Mouse (Mus musculus) ovary, postnatal 14 days (tissue): ENCODE results near the gene Adamts17.

Source experiments
- DNase-seq: peaks from one replicate; pipeline ENCODE4 v3.0.0; 2022; ENCODE audit warnings: low spot score

Adamts17 gene

DNA sequence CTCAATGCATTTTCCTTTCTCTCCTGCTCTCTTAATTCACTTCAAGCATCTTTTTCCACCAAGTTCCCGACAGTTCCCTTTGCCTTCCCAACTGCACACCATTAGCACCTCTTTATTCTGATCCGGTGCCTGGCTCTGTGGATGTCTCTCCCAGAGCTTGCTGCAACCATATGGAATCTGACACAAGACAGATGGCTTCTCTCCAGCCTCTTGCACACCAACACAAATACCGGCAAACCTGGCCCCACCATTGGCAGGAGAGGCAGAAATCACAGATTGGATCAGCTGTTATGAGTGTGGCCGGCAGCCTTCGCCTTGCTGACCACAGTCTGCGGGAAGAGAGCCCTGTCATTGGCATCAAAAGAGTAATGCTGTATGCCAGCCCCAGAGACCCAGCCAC, 248.2 kb downstream of the Adamts17 start:
- DNase-seq, result no peak

GRCm38 (mm10) chr7:67097096-67097495, 257.6 kb downstream of the Adamts17 start:
- no peak for DNase-seq

GRCm38 (mm10) chr7:67101418-67101973, 262.0 kb downstream of the Adamts17 start:
- DNase-seq, result no peak

DNA sequence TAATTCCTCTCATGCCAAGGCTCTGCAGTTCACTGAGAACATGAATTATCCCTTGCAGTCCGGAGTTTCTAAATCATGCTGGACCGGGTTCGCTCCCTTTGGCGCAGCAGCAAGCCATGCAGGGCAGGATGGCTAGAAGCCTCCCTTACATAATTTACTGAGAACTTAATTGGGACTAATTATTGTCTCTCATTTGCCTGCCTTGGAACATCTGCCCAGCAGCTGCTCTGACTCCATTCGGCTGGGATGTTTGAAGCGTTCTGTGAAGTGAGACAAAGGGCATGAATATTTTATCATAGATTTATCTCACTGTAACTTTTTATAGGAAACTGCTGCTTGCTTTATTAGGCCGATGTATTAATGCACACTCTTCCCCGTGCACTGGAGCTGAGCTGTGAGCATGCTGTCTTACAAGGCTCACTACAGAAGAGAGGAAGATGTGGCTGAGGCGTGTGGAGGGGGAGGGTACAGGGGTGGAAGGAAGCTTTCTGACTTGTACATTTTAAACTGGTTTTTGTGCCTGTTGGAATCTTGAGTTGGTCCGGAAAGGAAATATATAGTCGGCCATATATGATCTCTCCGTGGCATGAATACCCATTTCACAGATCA, 271.1 kb downstream of the Adamts17 start:
- no peak for DNase-seq

- DNase-seq, result no peak
Observed at GRCm38 (mm10) chr7:67112495-67113216, 273.1 kb downstream of the Adamts17 start.

DNA sequence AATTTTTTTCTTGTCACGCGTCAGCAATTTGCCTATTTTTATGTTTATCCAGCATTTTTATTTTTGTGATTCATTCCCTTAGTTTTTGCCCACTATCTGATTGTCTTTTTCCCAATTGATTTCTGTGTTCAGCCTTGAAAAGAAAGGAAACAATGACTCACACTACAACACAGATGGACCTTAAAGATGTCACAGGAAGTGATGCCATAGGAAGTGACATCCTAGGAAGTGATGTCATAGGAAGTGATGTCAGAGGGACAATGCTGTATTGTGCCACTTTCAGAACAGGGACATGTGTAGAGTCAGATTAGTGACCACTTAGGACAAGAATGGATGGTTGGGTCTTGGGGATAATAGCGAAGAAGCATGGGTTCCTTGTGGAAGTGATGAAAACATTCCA, 274.5 kb downstream of the Adamts17 start:
- no peak for DNase-seq

- DNase-seq, result no peak
Observed at GRCm38 (mm10) chr7:67115056-67115455, 275.5 kb downstream of the Adamts17 start.

DNA sequence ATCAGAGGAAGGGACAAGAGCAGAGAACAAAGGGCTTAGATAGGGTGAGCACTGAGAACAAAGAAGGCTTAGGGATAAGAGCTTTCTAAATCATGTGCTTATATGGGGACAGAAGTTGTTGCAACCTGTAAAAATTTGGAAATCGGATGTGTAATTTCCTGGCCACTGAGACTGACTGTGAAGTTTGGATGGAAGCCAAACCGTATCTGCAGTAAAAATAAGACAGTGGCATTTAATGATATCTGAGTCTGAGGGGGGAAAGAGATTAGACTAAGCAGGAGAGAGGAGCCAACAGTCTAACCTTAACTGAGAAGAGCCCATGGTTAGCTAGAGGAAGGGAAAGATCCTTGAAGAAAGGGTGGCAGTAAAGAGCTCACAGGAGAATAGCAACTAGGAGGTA, 295.6 kb downstream of the Adamts17 start:
- DNase-seq, result no peak

GRCm38 (mm10) chr7:67142347-67143015, 302.9 kb downstream of the Adamts17 start:
- DNase-seq, result no peak

- DNase-seq, result no peak
Observed at GRCm38 (mm10) chr7:67145748-67146147, 306.2 kb downstream of the Adamts17 start.

GRCm38 (mm10) chr7:67146151-67146550, 306.6 kb downstream of the Adamts17 start:
- DNase-seq, result no peak

DNA sequence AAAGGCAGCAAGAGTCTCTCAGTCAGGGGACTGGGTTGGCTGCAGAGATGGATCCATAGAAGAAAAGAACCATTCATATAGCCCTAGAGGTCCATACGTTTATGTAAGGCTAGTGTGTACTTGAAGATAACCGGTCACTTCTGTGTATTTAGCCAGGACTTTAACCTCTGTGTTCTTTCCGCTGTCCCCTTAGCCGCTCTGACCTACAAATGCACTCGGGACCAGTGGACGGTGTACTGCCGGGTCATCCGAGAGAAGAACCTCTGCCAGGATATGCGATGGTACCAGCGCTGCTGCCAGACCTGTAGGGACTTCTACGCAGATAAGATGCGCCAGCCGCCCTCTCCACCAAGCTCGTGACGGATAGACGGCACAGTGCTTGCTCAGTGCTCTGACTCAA, 310.2 kb downstream of the Adamts17 start:
- no peak for DNase-seq

GRCm38 (mm10) chr7:67152626-67153025, 313.1 kb downstream of the Adamts17 start:
- no peak for DNase-seq

DNA sequence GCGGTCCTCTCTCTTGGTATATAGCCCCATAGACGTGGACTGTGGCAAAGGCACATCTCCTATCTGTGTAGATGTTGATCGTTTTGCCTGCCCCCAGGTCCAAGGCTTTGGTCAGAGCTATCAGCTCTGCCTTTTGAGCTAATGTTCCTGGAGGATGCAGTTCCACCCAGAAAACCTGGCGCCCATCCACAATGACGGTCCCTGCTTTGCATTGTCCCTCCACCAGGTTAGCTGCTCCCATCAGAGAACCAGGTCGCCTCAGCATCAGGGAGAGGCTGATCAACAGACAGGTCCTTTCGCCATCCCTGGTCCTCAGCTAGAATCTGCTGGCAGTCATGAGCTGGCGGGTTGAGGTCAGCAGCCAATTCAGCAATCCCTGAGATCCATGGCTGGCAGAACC, 322.6 kb downstream of the Adamts17 start:
- no peak for DNase-seq

DNA sequence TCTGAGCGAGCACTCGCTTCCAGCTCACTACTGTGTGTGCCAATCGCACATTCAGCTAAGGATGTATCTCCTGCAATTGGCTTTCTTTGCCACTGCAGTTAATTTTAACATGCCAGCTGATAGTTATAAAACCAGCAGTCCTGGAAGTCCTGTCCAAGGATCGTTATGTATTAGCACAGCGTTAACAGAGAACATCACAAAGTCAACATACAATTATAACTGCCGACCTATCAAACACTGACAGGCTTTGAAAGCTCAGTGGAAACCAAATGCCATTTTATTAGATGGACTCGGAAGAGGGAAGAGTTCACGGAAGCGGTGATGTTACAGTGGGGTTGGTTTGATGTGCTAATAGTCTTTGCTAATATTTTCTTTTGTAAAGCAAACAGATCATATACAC, 328.8 kb downstream of the Adamts17 start:
- DNase-seq, result no peak

- DNase-seq, result no peak
Observed at GRCm38 (mm10) chr7:67168763-67169569, 329.4 kb downstream of the Adamts17 start.

DNA sequence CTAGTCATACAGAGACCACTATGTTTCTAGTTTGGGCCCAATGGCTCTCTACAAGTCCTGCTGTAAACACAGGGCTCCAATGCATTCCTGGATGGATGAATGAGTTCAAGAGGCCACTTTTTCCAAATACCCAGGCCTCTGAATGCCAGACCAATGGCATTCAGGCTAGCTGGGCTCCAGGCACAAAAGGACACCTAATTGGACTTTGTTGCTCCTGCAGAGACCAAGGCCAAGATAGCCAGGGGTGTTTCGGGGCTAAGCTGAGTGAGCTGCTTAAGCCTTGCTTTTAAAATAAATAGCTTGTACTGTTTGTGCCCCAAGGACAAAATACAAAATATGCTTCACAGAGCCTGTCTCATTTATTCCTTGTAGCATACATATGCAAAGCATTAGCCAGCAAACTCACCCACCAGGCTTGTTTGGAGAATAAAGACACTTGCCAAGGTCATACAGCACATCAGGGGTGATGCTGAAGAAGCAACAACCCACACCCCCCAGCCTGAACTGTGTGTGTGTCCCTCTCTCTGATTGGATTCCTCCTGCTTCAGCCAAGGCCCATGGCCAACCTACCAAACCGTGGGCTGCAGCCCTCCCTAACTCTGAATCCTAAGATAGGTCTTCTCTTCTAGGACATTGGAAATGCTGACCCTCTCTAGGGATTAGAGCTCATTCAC, 334.1 kb downstream of the Adamts17 start:
- DNase-seq, result no peak

GRCm38 (mm10) chr7:67183786-67184185, 344.3 kb downstream of the Adamts17 start:
- DNase-seq, result no peak

DNA sequence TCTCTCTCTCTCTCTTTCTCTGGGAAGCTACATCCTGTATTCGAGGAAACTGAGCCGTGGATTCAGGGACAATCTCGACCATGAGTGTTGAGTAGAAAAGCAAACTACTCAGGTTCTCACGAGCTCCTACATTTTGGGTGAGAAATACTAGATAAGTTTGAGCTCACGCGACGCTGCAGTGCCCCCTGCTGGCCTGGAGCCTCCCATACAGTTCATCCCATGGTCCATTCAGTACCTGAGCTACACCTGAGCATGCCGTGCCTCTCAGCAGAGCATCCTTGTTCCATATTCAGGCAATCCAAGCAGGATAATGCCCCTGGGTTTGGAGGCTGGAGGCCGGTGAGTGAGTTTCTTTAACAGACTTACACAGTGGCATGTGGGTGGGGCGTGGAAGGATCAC, 359.9 kb downstream of the Adamts17 start:
- peak; percentile 61 for DNase-seq
